Mouse (Mus musculus): ENCODE measurements at regions not wholly inside any gene's neighbourhood (a gene's known extent, or its start where the extent isn't known, plus 50 kb on each side); places are given as distances from the start of the nearest gene placed in this dataset.

DNA sequence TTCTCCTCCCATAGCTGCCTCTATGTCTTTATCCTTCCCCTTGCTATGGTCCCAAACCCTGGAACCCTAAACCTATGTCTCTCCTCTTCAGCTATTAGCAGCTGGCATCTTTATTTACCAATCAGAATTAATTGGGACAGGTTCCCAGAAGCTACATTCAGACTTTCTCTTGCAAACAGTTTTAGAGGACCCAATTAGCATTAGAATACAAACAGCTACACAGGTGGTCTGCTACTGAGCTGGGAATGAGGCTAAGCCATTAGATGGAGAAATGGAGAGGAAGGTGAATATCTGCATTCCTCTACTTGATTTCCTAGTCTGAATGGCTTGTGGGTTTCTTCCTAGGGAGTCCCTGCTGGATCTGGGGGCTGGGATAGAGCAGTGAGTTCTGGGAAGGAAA lies 611.9 kb downstream of the A830018L16Rik start:
- Histone ChIP-seq H3K4me2 (ENCODE audit: low read depth, severe bottlenecking) (no peak overlapping the region), H3K9me3 (ENCODE audit: control insufficient read depth, low read length) (no peaks in the 10 kb centered on the region), H3K27ac (replicated peaks; ENCODE audit: low read depth, low read length) (no peak overlapping the region), H3K4me1 (ENCODE audit: control insufficient read depth, insufficient read depth, low read length) (0 out of 2 replicates have a peak, but pooled peaks cover 4% of the 10 kb centered on the region), H3K36me3 (ENCODE audit: control insufficient read depth, insufficient read depth, low read length) (no peaks in the 10 kb centered on the region), H3K9ac (ENCODE audit: low read length) (no peak overlapping the region), H3K27me3 (ENCODE audit: control insufficient read depth, insufficient read depth, low read length) (no peaks in the 10 kb centered on the region), H3K4me3 (ENCODE audit: low read depth, low read length) (no peak overlapping the region)
- ATAC-seq (ENCODE audit: insufficient number of reproducible peaks, low FRiP score, low TSS enrichment, low read depth): no peak
- DNase-seq (ENCODE audit: low spot score): no peak

DNA sequence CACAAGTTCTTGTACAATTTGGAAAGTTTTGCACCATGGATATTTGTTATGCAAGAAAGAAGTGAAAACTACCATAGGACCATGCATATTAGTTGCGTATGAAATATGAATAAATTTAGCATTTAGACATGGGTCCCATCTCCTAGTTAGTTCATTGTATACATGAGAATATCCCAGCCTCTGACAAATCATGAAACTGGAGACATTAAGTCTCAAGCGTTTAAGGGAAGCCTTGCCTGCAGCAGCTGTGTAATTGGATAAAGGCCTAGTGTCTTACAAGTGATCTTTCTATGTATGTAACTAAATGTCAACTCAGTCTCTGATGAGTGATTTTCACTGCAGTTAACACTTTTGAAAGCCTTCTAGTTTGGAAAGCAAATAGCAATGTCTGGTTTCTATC lies 613.5 kb downstream of the A830018L16Rik start:
- H3K9ac ChIP-seq (ENCODE audit: low read length): no peak overlapping the region
- H3K9me3 ChIP-seq (ENCODE audit: control insufficient read depth, low read length): no peaks in the 10 kb centered on the region
- no peak for ATAC-seq (ENCODE audit: insufficient number of reproducible peaks, low FRiP score, low TSS enrichment, low read depth)
- H3K27me3 ChIP-seq (ENCODE audit: control insufficient read depth, insufficient read depth, low read length): no peaks in the 10 kb centered on the region
- no peak overlapping the region for H3K27ac ChIP-seq (replicated peaks; ENCODE audit: low read depth, low read length)
- DNase-seq (ENCODE audit: low spot score): no peak
- 0 out of 2 replicates have a peak, but pooled peaks cover 4% of the 10 kb centered on the region for H3K4me1 ChIP-seq (ENCODE audit: control insufficient read depth, insufficient read depth, low read length)
- H3K36me3 ChIP-seq (ENCODE audit: control insufficient read depth, insufficient read depth, low read length): no peaks in the 10 kb centered on the region
- no peak overlapping the region for H3K4me2 ChIP-seq (ENCODE audit: low read depth, severe bottlenecking)
- 72% methylated on average over 2 of the region's 2 CpGs for WGBS
- H3K4me3 ChIP-seq (ENCODE audit: low read depth, low read length): no peak overlapping the region

DNA sequence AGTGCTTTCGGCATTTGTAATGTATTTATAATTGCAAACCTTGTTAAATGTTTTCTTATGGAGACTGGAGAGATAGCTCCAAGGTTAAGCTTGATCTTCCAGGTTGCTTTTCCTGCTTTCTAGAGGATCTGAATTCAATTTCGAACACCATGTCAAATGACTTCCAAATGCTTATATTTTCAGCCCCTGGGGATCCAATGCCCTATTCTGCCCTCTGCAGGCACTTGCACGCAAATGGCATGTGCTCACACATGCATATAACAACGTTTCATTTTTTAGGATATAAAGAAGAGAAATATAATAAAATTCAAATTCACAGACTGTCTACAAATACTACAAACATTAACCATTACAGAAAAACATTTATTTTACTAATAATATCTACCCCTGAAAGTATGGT lies 614.2 kb downstream of the A830018L16Rik start:
- H3K4me2 ChIP-seq (ENCODE audit: low read depth, severe bottlenecking): no peak overlapping the region
- no peak overlapping the region for H3K27ac ChIP-seq (replicated peaks; ENCODE audit: low read depth, low read length)
- H3K27me3 ChIP-seq (ENCODE audit: control insufficient read depth, insufficient read depth, low read length): no peaks in the 10 kb centered on the region
- H3K4me1 ChIP-seq (ENCODE audit: control insufficient read depth, insufficient read depth, low read length): 0 out of 2 replicates have a peak, but pooled peaks cover 4% of the 10 kb centered on the region
- H3K9me3 ChIP-seq (ENCODE audit: control insufficient read depth, low read length): no peaks in the 10 kb centered on the region
- WGBS: 76% methylated on average over 4 of the region's 4 CpGs
- H3K4me3 ChIP-seq (ENCODE audit: low read depth, low read length): no peak overlapping the region
- H3K9ac ChIP-seq (ENCODE audit: low read length): no peak overlapping the region
- no peak for ATAC-seq (ENCODE audit: insufficient number of reproducible peaks, low FRiP score, low TSS enrichment, low read depth)
- no peak for DNase-seq (ENCODE audit: low spot score)
- H3K36me3 ChIP-seq (ENCODE audit: control insufficient read depth, insufficient read depth, low read length): no peaks in the 10 kb centered on the region

DNA sequence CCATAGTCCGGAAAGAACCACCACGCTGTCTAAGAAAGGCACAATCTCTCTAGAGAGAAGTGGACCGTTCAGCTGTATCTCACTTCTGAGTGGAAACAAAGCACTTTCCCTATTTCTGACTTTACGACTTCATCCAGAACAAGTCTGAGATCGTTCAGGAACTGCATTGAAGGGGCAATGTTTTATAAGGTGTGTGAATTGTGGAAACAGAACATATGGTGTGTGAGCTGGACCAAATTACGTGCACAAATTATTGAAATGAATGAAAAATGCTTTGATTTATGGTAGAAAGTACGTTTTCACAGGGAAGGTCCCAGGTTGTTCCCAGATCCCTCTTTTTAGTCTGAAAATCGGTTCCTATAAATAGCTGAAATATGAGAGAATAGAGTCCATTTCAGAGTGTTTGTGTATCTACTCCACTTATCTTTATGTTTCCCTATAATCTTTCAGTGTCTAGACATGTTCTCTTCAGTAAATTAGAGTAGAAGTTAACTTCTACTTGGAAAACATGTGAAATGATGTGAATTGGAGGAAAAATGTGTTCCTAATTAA lies 638.1 kb downstream of the A830018L16Rik start:
- no peaks in the 10 kb centered on the region for H3K9me3 ChIP-seq (ENCODE audit: control insufficient read depth, low read length)
- no peak overlapping the region for H3K4me3 ChIP-seq (ENCODE audit: low read depth, low read length)
- no peak overlapping the region for H3K27ac ChIP-seq (replicated peaks; ENCODE audit: low read depth, low read length)
- H3K4me1 ChIP-seq (ENCODE audit: control insufficient read depth, insufficient read depth, low read length): no peaks in the 10 kb centered on the region
- no peaks in the 10 kb centered on the region for H3K27me3 ChIP-seq (ENCODE audit: control insufficient read depth, insufficient read depth, low read length)
- ATAC-seq (ENCODE audit: insufficient number of reproducible peaks, low FRiP score, low TSS enrichment, low read depth) (peak; percentile 57; the same call in 1 of the 2 replicates), DNase-seq (ENCODE audit: low spot score) (peak; percentile 21)
- 34% methylated on average over 8 of the region's 8 CpGs for WGBS
- H3K9ac ChIP-seq (ENCODE audit: low read length): no peak overlapping the region
- H3K36me3 ChIP-seq (ENCODE audit: control insufficient read depth, insufficient read depth, low read length): no peaks in the 10 kb centered on the region
- no peak overlapping the region for H3K4me2 ChIP-seq (ENCODE audit: low read depth, severe bottlenecking)

DNA sequence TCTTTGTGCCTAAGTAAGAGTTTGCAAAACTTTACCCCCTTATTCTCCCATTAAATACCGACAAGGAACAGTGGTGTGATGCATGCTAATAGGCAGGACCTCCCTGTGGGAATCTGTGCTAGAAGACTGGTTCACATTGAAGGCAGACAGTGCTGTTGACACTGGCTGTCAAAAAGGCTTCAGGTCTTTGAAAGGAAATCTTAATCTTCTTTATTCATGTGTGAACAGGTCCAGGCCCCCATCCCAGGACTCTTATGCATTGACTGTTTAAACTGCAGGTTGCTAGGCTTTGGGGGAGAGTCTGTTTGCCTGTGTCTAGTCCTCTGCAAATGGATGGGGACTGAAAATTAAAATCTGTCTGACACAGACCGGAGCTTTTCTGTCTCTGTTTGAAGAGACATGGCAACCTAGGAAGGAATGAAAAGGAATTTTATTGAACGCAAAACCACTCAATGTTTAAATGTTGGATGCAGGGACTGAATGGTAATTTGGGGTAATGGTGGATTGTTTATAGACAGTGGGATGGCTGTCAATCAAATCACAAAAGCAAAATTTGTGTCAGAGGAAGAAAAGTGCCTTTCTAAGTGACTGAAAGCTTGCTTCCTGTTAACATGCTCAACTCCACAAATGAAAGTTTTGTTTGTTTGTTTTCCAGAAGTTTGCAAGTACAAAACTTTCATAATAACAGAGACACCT lies 642.1 kb downstream of the A830018L16Rik start:
- Histone ChIP-seq H3K9me3 (ENCODE audit: control insufficient read depth, low read length) (no peaks in the 10 kb centered on the region), H3K4me2 (ENCODE audit: low read depth, severe bottlenecking) (no peak overlapping the region), H3K36me3 (ENCODE audit: control insufficient read depth, insufficient read depth, low read length) (no peaks in the 10 kb centered on the region), H3K4me1 (ENCODE audit: control insufficient read depth, insufficient read depth, low read length) (no peaks in the 10 kb centered on the region), H3K27ac (replicated peaks; ENCODE audit: low read depth, low read length) (no peak overlapping the region), H3K27me3 (ENCODE audit: control insufficient read depth, insufficient read depth, low read length) (no peaks in the 10 kb centered on the region), H3K4me3 (ENCODE audit: low read depth, low read length) (no peak overlapping the region), H3K9ac (ENCODE audit: low read length) (no peak overlapping the region)
- WGBS: 67% methylated on average over 3 of the region's 3 CpGs
- DNase-seq (ENCODE audit: low spot score): no peak
- ATAC-seq (ENCODE audit: insufficient number of reproducible peaks, low FRiP score, low TSS enrichment, low read depth): no peak

DNA sequence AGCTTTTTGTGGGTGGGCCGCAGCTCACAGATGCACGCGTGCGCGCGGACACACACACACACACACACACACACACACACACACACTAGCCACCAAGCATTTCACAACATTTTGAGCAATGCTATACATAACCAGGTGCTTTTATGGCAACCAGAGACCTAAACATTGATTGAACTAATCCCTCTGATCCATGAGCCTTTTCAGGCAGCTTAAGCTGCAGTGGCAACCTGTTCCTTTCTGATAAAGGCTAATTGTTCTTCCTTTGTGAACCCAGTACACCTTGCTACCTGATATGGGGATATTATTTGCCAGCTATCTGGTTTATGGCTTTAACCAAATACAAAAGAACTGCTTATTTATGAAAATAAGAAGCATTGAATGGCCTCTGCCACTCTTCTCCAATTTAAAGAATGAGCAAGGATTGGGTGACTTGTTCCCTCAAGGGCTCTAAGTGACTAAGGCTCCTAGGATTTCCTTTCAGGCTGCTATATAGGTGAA lies 651.2 kb downstream of the A830018L16Rik start:
- Histone ChIP-seq H3K9me3 (ENCODE audit: control insufficient read depth, low read length) (no peaks in the 10 kb centered on the region), H3K4me3 (ENCODE audit: low read depth, low read length) (no peak overlapping the region), H3K27ac (replicated peaks; ENCODE audit: low read depth, low read length) (no peak overlapping the region), H3K9ac (ENCODE audit: low read length) (no peak overlapping the region), H3K36me3 (ENCODE audit: control insufficient read depth, insufficient read depth, low read length) (no peaks in the 10 kb centered on the region), H3K27me3 (ENCODE audit: control insufficient read depth, insufficient read depth, low read length) (no peaks in the 10 kb centered on the region), H3K4me1 (ENCODE audit: control insufficient read depth, insufficient read depth, low read length) (no peaks in the 10 kb centered on the region), H3K4me2 (ENCODE audit: low read depth, severe bottlenecking) (no peak overlapping the region)
- WGBS: 91% methylated on average over 6 of the region's 6 CpGs
- no peak for DNase-seq (ENCODE audit: low spot score)
- ATAC-seq (ENCODE audit: insufficient number of reproducible peaks, low FRiP score, low TSS enrichment, low read depth): no peak

DNA sequence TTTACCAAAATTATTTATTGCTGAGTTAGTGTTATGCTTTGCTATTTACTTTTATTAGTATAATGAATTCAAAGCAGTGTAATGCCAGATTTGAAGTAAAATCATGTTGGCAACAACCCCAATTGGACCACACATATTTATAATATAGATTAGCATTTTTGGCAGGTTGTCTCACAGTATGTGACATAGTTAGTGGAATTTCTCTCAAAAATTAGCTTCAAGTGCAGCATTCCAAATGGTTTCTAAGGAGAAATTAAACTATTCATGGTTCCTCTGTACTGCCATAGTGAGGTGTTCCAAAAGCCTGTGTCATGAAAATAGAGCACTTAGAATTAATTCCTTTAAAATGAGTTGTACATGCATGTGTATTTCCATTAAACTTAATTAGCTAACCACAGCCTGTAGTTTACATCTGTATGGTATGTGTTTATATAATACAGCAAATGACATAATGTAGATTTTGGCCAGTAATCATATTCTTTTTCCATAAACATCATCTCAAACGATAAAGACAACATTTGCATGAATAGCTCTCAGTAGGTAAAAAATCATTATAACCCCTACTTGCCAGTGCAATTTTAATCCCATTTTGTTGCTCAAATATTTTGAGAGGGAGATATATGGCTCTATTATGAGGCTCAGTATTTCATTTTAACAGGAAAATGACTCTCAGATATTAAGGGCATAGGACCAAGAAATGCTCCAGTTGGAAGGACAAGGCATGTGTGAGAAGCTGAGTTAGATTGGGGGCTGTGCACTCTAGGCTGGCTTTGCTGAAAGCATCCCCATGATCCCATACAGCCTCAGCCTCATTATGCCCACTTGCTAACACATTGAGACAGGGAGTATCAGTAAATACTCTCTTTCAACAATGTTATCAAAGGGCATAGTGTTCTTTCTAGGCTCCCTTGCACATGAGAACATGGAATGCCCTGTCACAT lies 678.9 kb downstream of the A830018L16Rik start:
- Histone ChIP-seq H3K4me2 (ENCODE audit: low read depth, severe bottlenecking) (no peak overlapping the region), H3K4me1 (ENCODE audit: control insufficient read depth, insufficient read depth, low read length) (no peaks in the 10 kb centered on the region), H3K27me3 (ENCODE audit: control insufficient read depth, insufficient read depth, low read length) (no peaks in the 10 kb centered on the region), H3K9ac (ENCODE audit: low read length) (no peak overlapping the region), H3K4me3 (ENCODE audit: low read depth, low read length) (no peak overlapping the region), H3K36me3 (ENCODE audit: control insufficient read depth, insufficient read depth, low read length) (no peaks in the 10 kb centered on the region), H3K27ac (replicated peaks; ENCODE audit: low read depth, low read length) (no peak overlapping the region), H3K9me3 (ENCODE audit: control insufficient read depth, low read length) (no peaks in the 10 kb centered on the region)
- DNase-seq (ENCODE audit: low spot score) (no peak), ATAC-seq (ENCODE audit: insufficient number of reproducible peaks, low FRiP score, low TSS enrichment, low read depth) (no peak)
- WGBS: 80% methylated on average over 1 of the region's 1 CpGs

DNA sequence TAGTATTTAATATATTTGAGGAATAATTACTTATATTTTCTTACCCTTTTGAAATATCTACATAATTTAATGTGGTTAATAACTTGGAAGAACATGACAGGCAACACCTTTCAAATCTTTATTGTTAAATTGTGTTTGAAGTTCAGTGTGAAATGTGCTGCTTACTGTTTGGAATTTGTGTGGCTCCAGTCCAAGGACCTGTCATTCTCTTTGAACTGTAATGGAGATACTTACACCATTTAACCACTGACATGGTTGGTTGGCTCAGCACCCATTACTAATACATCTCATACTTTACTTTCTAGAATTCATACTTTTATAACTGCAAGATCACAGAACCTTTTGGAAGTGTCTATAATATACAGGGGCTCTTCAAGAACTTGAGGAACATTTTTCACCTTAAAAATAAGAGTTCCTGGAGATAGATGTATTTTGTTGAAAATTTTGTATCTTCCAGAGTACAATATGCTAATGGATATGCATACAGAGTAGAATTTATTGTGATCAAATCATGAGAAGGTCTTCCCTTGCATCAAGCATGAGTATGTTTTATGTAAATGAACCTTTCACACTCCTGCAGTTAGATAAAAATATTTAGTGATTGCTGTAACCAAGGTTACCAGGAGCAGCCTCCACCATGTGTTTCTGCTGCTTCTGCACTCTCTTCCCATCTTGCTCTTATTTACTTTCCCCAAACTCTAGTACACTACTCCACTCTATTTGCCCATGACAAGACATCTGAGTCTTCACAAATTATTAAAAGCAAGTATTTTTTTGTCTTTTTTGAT lies 701.3 kb downstream of the A830018L16Rik start:
- DNase-seq (ENCODE audit: low spot score) (no peak), ATAC-seq (ENCODE audit: insufficient number of reproducible peaks, low FRiP score, low TSS enrichment, low read depth) (no peak)
- no peak overlapping the region for H3K9ac ChIP-seq (ENCODE audit: low read length)
- no peaks in the 10 kb centered on the region for H3K4me1 ChIP-seq (ENCODE audit: control insufficient read depth, insufficient read depth, low read length)
- H3K27ac ChIP-seq (replicated peaks; ENCODE audit: low read depth, low read length): no peak overlapping the region
- no peak overlapping the region for H3K4me2 ChIP-seq (ENCODE audit: low read depth, severe bottlenecking)
- no peaks in the 10 kb centered on the region for H3K27me3 ChIP-seq (ENCODE audit: control insufficient read depth, insufficient read depth, low read length)
- H3K4me3 ChIP-seq (ENCODE audit: low read depth, low read length): no peak overlapping the region
- no peaks in the 10 kb centered on the region for H3K9me3 ChIP-seq (ENCODE audit: control insufficient read depth, low read length)
- H3K36me3 ChIP-seq (ENCODE audit: control insufficient read depth, insufficient read depth, low read length): no peaks in the 10 kb centered on the region
